In genomic region chr5:122166636-122167161, GRCm38 (mm10) we compare ENCODE assay signal across 10 mouse cellular contexts. TPM values are rescaled to one million over a fixed set of nuclear protein-coding genes. Genes with fewer than 3 reads are reported as not detected.
DNase-seq lines count a peak whose midpoint lies in the region; ATAC-seq and TF ChIP-seq lines count a peak whose summit lies in the region.
"Had no signal": no experiment of that assay in that cellular context is flagged by ENCODE, and none has a peak within 500 bp of the region (broad histone marks: within the 10 kb centered on the region; RNA-seq: fewer than 3 reads in every experiment).

No protein-coding gene starts in this region.

- no peak for ATAC-seq in midbrain, embryonic 16.5 days
- no peak for ATAC-seq in erythroblast, adult 5-6 weeks (replicated peaks; ENCODE audit: low FRiP score, poor library complexity, severe bottlenecking)

- no peak for DNase-seq in layer of hippocampus, adult 2 months (ENCODE audit: low spot score in 2 of 2)
- DNase-seq in layer of hippocampus, postnatal 14 days (ENCODE audit: low spot score in 2 of 2), result no peak
- peak; percentile 37 for DNase-seq in R1 (ENCODE audit: low read depth, low spot score)
- no peak for DNase-seq in retina, embryonic 14.5 days (ENCODE audit: low spot score)
- DNase-seq in testis, postnatal 10 days (ENCODE audit: low spot score), result no peak
- DNase-seq: gastrocnemius, postnatal 25 days had no signal

- no peaks in the 10 kb centered on the region for H3K27me3 ChIP-seq in midbrain, embryonic 16.5 days (ENCODE audit: control insufficient read depth, insufficient read depth, low read depth, low read length)
- H3K27me3 ChIP-seq: limb, embryonic 12.5 days had no signal

- 0 out of 2 replicates have a peak, but pooled peaks have one; percentile 22 for TF ChIP-seq POLR2A in embryonic fibroblast, embryonic 13.5 days (IDR thresholded peaks at IDR 0.05; ENCODE audit: low read depth, low read length)

- peak overlapping the region; percentile 25; the same call in 1 of the 2 replicates for H3K4me2 ChIP-seq in midbrain, embryonic 16.5 days (ENCODE audit: low read length)
- H3K4me2 ChIP-seq: limb, embryonic 12.5 days had no signal

- no peak for TF ChIP-seq CTCF in layer of hippocampus, adult 2 months (conservative IDR thresholded peaks at IDR 0.05)
- no peak for TF ChIP-seq CTCF in embryonic fibroblast, embryonic 13.5 days (IDR thresholded peaks at IDR 0.05; ENCODE audit: borderline replicate concordance, insufficient read depth, low read length)

- H3K4me3 ChIP-seq in layer of hippocampus, adult 2 months, result peak overlapping the region; percentile 20
- no peak overlapping the region for H3K4me3 ChIP-seq in embryonic fibroblast, embryonic 13.5 days (ENCODE audit: insufficient read depth, low read length)
- H3K4me3 ChIP-seq in midbrain, embryonic 16.5 days (ENCODE audit: low read depth, low read length), result no peak overlapping the region
- H3K4me3 ChIP-seq: limb, embryonic 12.5 days had no signal

- peak overlapping the region; percentile 16 for H3K9ac ChIP-seq in midbrain, embryonic 16.5 days (ENCODE audit: low read depth, low read length)
- H3K9ac ChIP-seq: limb, embryonic 12.5 days had no signal

- WGBS in midbrain, embryonic 16.5 days, result 21% methylated on average over 8 of the region's 8 CpGs

- H3K9me3 ChIP-seq in midbrain, embryonic 16.5 days (replicated peaks; ENCODE audit: control insufficient read depth, low read length, poor library complexity, severe bottlenecking), result no peaks in the 10 kb centered on the region
- H3K9me3 ChIP-seq: limb, embryonic 12.5 days had no signal

- peaks cover 52% of the 10 kb centered on the region for H3K4me1 ChIP-seq in embryonic fibroblast, embryonic 13.5 days (ENCODE audit: control insufficient read depth, insufficient read depth, low read length)
- peaks cover 58% of the 10 kb centered on the region for H3K4me1 ChIP-seq in midbrain, embryonic 16.5 days (ENCODE audit: control insufficient read depth, insufficient read depth, low read length)

- peak overlapping the region; percentile 76 for H3K27ac ChIP-seq in layer of hippocampus, adult 2 months
- peak overlapping the region; percentile 93 for H3K27ac ChIP-seq in embryonic fibroblast, embryonic 13.5 days (ENCODE audit: insufficient read depth, low read length)
- H3K27ac ChIP-seq in midbrain, embryonic 16.5 days (ENCODE audit: low read length), result peak overlapping the region; percentile 59
- H3K27ac ChIP-seq: limb, embryonic 12.5 days had no signal

- H3K36me3 ChIP-seq in midbrain, embryonic 16.5 days (ENCODE audit: control insufficient read depth, insufficient read depth, low read length), result peaks cover 23% of the 10 kb centered on the region

RNA-seq across cellular contexts. Expression of gene Ppp1cc, which starts 8.6 kb away (rescaled TPM):
- total RNA-seq in layer of hippocampus, adult 2 months (2021), result 100 to 1,000 TPM; 223 to 228 TPM
- total RNA-seq in layer of hippocampus, postnatal 14 days (2021), result 100 to 1,000 TPM; 198 to 200 TPM
- 231 and 241 TPM in 2 replicates for polyA plus RNA-seq in embryonic fibroblast, embryonic 13.5 days (2011; ENCODE audit: insufficient read length, low read depth, missing spikeins)
- polyA plus RNA-seq in midbrain, embryonic 16.5 days (2015; fragmentation: Nextera tagmentation; extraction: Ambion mirVana), result 188 and 193 TPM in 2 replicates
- 141 and 170 TPM in 2 replicates for total RNA-seq in erythroblast, adult 5-6 weeks (2015; ENCODE audit: low replicate concordance)
- 94.2 and 102 TPM in 2 replicates for total RNA-seq in erythroblast, adult 5-6 weeks (2017; ENCODE audit: low replicate concordance)

RNA-seq across cellular contexts. Expression of gene Ccdc63, which starts 26.1 kb away (rescaled TPM):
- 1 to 10 TPM in 1 of 2 experiments, under 1 TPM in 1; 0.39 to 1.2 TPM for total RNA-seq in layer of hippocampus, adult 2 months (2021)
- 1 to 10 TPM in 1 of 2 experiments, under 1 TPM in 1; 0.74 to 2.2 TPM for total RNA-seq in layer of hippocampus, postnatal 14 days (2021)
- polyA plus RNA-seq in embryonic fibroblast, embryonic 13.5 days (2011; ENCODE audit: insufficient read length, low read depth, missing spikeins), result not detected in 2 replicates
- polyA plus RNA-seq in midbrain, embryonic 16.5 days (2015; fragmentation: Nextera tagmentation; extraction: Ambion mirVana), result 0.24 and 0.25 TPM in 2 replicates
- not detected in 2 replicates for total RNA-seq in erythroblast, adult 5-6 weeks (2015; ENCODE audit: low replicate concordance)
- 4.0 TPM in 1 of 2 replicates, not detected in the other for total RNA-seq in erythroblast, adult 5-6 weeks (2017; ENCODE audit: low replicate concordance)
- total RNA-seq: gastrocnemius, postnatal 25 days had no signal
- polyA plus RNA-seq: limb, embryonic 12.5 days had no signal

RNA-seq across cellular contexts. Expression of gene Hvcn1, which starts 39.9 kb away (rescaled TPM):
- total RNA-seq in layer of hippocampus, adult 2 months (2021), result 1 to 10 TPM; 2.6 to 3.0 TPM
- total RNA-seq in layer of hippocampus, postnatal 14 days (2021), result 1 to 10 TPM; 3.4 to 5.0 TPM
- 1.2 and 3.1 TPM in 2 replicates for polyA plus RNA-seq in embryonic fibroblast, embryonic 13.5 days (2011; ENCODE audit: insufficient read length, low read depth, missing spikeins)
- polyA plus RNA-seq in midbrain, embryonic 16.5 days (2015; fragmentation: Nextera tagmentation; extraction: Ambion mirVana), result 1.7 and 1.8 TPM in 2 replicates
- 25.4 and 25.9 TPM in 2 replicates for total RNA-seq in erythroblast, adult 5-6 weeks (2015; ENCODE audit: low replicate concordance)
- total RNA-seq in erythroblast, adult 5-6 weeks (2017; ENCODE audit: low replicate concordance), result 18.5 and 37.0 TPM in 2 replicates
